Mouse (Mus musculus): ENCODE measurements at regions not wholly inside any gene's neighbourhood (a gene's known extent, or its start where the extent isn't known, plus 50 kb on each side); places are given as distances from the start of the nearest gene placed in this dataset.
"Not testable (repeated sequence)": the region's sequence is repeated elsewhere in the genome, so short reads cannot be mapped to it uniquely, and the experiment has no call there.

- not testable (repeated sequence) for H3K9ac ChIP-seq (replicated peaks; ENCODE audit: low read depth); DNase-seq (ENCODE audit: low spot score); H3K4me3 ChIP-seq (ENCODE audit: low read depth, low read length); H3K4me1 ChIP-seq (ENCODE audit: insufficient read depth, low read depth, low read length); H3K27ac ChIP-seq (ENCODE audit: low read length); H3K9me3 ChIP-seq (ENCODE audit: low read length); H3K36me3 ChIP-seq (ENCODE audit: insufficient read depth, low read length); H3K27me3 ChIP-seq (replicated peaks; ENCODE audit: insufficient read depth, low read length); H3K4me2 ChIP-seq (replicated peaks; ENCODE audit: low read depth, low read length); ATAC-seq
- WGBS: 64% methylated on average over 2 of the region's 2 CpGs
Measured at GRCm38 (mm10) chr12:3188734-3189275, 121.0 kb downstream of the Rab10 start.

DNA sequence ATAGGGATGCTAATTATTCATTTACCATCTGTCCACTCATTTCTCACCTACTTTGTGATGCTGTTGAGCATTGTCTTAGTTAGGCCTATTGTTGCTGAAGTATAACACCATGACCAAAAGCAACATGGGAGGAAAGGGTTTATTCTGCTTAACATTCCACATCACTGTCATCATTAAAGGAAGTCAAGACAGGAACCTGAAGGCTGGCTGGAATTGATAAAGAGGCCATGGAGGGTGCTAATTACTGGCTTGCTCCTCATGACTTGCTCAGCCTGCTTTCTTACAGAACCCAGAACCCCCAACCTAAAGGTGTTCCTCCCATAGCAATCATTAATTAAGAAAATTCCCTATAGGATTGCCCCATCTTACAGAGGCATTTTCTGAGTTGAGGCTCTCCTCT, 121.6 kb downstream of the Rab10 start:
- Histone ChIP-seq H3K36me3 (ENCODE audit: insufficient read depth, low read length) (no peaks in the 10 kb centered on the region), H3K27ac (ENCODE audit: low read length) (no peak overlapping the region), H3K9me3 (ENCODE audit: low read length) (no peaks in the 10 kb centered on the region), H3K4me3 (ENCODE audit: low read depth, low read length) (no peak overlapping the region), H3K9ac (replicated peaks; ENCODE audit: low read depth) (no peak overlapping the region), H3K27me3 (replicated peaks; ENCODE audit: insufficient read depth, low read length) (no peaks in the 10 kb centered on the region), H3K4me2 (replicated peaks; ENCODE audit: low read depth, low read length) (no peak overlapping the region), H3K4me1 (ENCODE audit: insufficient read depth, low read depth, low read length) (no peaks in the 10 kb centered on the region)
- ATAC-seq (no peak), DNase-seq (ENCODE audit: low spot score) (no peak)
- TF ChIP-seq CTCF (IDR thresholded peaks at IDR 0.05) (no peak), EP300 (IDR thresholded peaks at IDR 0.05) (no peak)

DNA sequence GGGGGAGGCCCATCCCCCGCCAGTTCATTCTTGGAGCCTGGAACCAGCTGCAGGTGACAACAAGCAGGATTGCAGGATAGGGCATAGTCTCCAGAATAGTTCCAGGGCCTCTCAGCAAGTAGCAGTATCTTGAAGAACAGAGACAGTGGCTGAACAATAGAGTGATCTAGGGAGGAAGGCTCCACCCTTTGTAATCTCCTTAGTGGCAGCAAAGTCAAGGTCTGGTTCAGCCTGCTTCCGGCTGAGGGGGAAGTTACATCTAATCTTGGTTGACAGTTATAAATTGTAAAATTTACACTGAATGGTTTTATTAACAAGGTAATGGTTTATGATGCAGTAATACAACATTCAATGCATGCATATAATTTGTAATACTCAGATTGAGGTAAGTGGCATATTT, 136.4 kb downstream of the Rab10 start:
- H3K9me3 ChIP-seq (ENCODE audit: low read length): no peaks in the 10 kb centered on the region
- H3K36me3 ChIP-seq (ENCODE audit: insufficient read depth, low read length): no peaks in the 10 kb centered on the region
- no peak overlapping the region for H3K27ac ChIP-seq (ENCODE audit: low read length)
- H3K27me3 ChIP-seq (replicated peaks; ENCODE audit: insufficient read depth, low read length): no peaks in the 10 kb centered on the region
- H3K4me2 ChIP-seq (replicated peaks; ENCODE audit: low read depth, low read length): no peak overlapping the region
- TF ChIP-seq EP300 (IDR thresholded peaks at IDR 0.05): no peak
- TF ChIP-seq CTCF (IDR thresholded peaks at IDR 0.05): no peak
- no peak overlapping the region for H3K4me3 ChIP-seq (ENCODE audit: low read depth, low read length)
- DNase-seq (ENCODE audit: low spot score) (no peak), ATAC-seq (no peak)
- H3K9ac ChIP-seq (replicated peaks; ENCODE audit: low read depth): no peak overlapping the region
- 77% methylated on average over 2 of the region's 2 CpGs for WGBS
- H3K4me1 ChIP-seq (ENCODE audit: insufficient read depth, low read depth, low read length): no peaks in the 10 kb centered on the region

DNA sequence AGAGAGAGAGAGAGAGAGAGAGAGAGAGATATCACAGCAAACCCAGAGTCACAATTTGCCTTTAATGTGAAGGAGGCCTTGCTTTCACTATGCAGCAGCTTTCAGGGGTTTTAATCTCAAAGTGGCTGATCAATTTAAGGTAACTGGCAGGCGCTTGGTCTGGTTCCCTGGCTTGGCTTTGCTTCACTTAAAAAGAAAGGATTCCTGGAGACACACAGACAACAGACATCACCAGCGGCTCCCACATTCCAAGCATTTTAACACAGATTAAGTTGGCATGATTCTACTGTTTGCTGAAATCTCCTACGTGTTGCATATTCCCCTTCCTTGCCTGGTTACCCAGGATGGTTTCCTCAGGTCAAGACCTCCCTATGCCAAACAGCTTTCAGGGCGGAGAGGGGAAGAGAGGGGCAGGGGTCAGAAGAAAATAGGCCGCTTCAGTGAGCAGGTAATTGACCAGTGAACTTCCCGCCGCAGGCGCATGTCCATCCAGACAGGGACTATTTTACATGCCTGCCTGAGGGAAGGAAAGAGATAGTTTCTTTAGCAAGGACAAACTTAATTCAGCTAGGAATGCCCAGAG, 140.0 kb downstream of the Rab10 start:
- ATAC-seq: not testable (repeated sequence)
- 55% methylated on average over 8 of the region's 8 CpGs for WGBS

GRCm38 (mm10) chr12:3161666-3162065, 148.1 kb downstream of the Rab10 start:
- not testable (repeated sequence) for H3K9ac ChIP-seq (replicated peaks; ENCODE audit: low read depth); H3K27ac ChIP-seq (ENCODE audit: low read length); ATAC-seq; H3K36me3 ChIP-seq (ENCODE audit: insufficient read depth, low read length); H3K27me3 ChIP-seq (replicated peaks; ENCODE audit: insufficient read depth, low read length); DNase-seq (ENCODE audit: low spot score); H3K9me3 ChIP-seq (ENCODE audit: low read length); H3K4me3 ChIP-seq (ENCODE audit: low read depth, low read length); H3K4me2 ChIP-seq (replicated peaks; ENCODE audit: low read depth, low read length); H3K4me1 ChIP-seq (ENCODE audit: insufficient read depth, low read depth, low read length)
- 63% methylated on average over 6 of the region's 6 CpGs for WGBS

More for the DNA sequence above, 140.0 kb downstream of the Rab10 start:
- not testable (repeated sequence) for H3K27ac ChIP-seq (ENCODE audit: low read length); H3K4me3 ChIP-seq (ENCODE audit: low read depth, low read length); H3K4me1 ChIP-seq (ENCODE audit: insufficient read depth, low read depth, low read length); H3K9ac ChIP-seq (replicated peaks; ENCODE audit: low read depth); H3K27me3 ChIP-seq (replicated peaks; ENCODE audit: insufficient read depth, low read length); H3K36me3 ChIP-seq (ENCODE audit: insufficient read depth, low read length); H3K9me3 ChIP-seq (ENCODE audit: low read length); DNase-seq (ENCODE audit: low spot score); H3K4me2 ChIP-seq (replicated peaks; ENCODE audit: low read depth, low read length)

GRCm38 (mm10) chr12:3158771-3159170, 151.0 kb downstream of the Rab10 start:
- not testable (repeated sequence) for H3K4me2 ChIP-seq (replicated peaks; ENCODE audit: low read depth, low read length); H3K27me3 ChIP-seq (replicated peaks; ENCODE audit: insufficient read depth, low read length); H3K9ac ChIP-seq (replicated peaks; ENCODE audit: low read depth); H3K27ac ChIP-seq (ENCODE audit: low read length); H3K36me3 ChIP-seq (ENCODE audit: insufficient read depth, low read length); H3K4me3 ChIP-seq (ENCODE audit: low read depth, low read length); ATAC-seq; H3K9me3 ChIP-seq (ENCODE audit: low read length); H3K4me1 ChIP-seq (ENCODE audit: insufficient read depth, low read depth, low read length); DNase-seq (ENCODE audit: low spot score)
- 63% methylated on average over 2 of the region's 2 CpGs for WGBS

- not testable (repeated sequence) for H3K9me3 ChIP-seq (ENCODE audit: low read length); H3K27me3 ChIP-seq (replicated peaks; ENCODE audit: insufficient read depth, low read length); H3K36me3 ChIP-seq (ENCODE audit: insufficient read depth, low read length); DNase-seq (ENCODE audit: low spot score); H3K27ac ChIP-seq (ENCODE audit: low read length); ATAC-seq; H3K4me3 ChIP-seq (ENCODE audit: low read depth, low read length); H3K9ac ChIP-seq (replicated peaks; ENCODE audit: low read depth); H3K4me1 ChIP-seq (ENCODE audit: insufficient read depth, low read depth, low read length); H3K4me2 ChIP-seq (replicated peaks; ENCODE audit: low read depth, low read length)
- 54% methylated on average over 7 of the region's 7 CpGs for WGBS
Measured at GRCm38 (mm10) chr12:3153705-3154104, 156.1 kb downstream of the Rab10 start.

DNA sequence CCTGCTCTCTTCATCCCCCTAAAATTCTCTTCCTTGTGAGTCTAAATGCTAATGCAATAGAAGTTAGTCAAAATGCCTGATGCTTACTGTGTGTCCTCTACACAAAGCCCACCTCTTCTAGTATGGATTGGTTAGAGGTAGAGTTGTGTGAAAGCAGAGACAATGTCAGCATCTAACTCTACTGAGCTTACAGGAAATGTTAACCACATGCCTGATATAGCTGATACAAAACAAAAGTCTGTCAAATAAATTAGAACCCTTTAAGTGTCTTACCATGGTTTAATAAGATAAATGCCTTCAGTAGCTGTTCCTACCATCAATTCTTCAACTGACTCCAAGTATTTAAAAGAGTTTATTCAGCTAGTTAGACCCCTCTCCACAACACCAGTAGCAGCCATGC, 177.2 kb downstream of the Rab10 start:
- not testable (repeated sequence) for H3K4me1 ChIP-seq (ENCODE audit: insufficient read depth, low read depth, low read length); H3K9me3 ChIP-seq (ENCODE audit: low read length)

GRCm38 (mm10) chr12:3131149-3131751, 178.5 kb downstream of the Rab10 start:
- H3K4me3 ChIP-seq (ENCODE audit: low read depth, low read length); H3K36me3 ChIP-seq (ENCODE audit: insufficient read depth, low read length); H3K9me3 ChIP-seq (ENCODE audit: low read length); H3K4me2 ChIP-seq (replicated peaks; ENCODE audit: low read depth, low read length); H3K9ac ChIP-seq (replicated peaks; ENCODE audit: low read depth); H3K27ac ChIP-seq (ENCODE audit: low read length); DNase-seq (ENCODE audit: low spot score); ATAC-seq; H3K27me3 ChIP-seq (replicated peaks; ENCODE audit: insufficient read depth, low read length); H3K4me1 ChIP-seq (ENCODE audit: insufficient read depth, low read depth, low read length): not testable (repeated sequence)
- 68% methylated on average over 6 of the region's 6 CpGs for WGBS

More for the DNA sequence above, 177.2 kb downstream of the Rab10 start:
- not testable (repeated sequence) for H3K4me3 ChIP-seq (ENCODE audit: low read depth, low read length); H3K27ac ChIP-seq (ENCODE audit: low read length); ATAC-seq; DNase-seq (ENCODE audit: low spot score); H3K27me3 ChIP-seq (replicated peaks; ENCODE audit: insufficient read depth, low read length); H3K9ac ChIP-seq (replicated peaks; ENCODE audit: low read depth); H3K4me2 ChIP-seq (replicated peaks; ENCODE audit: low read depth, low read length); H3K36me3 ChIP-seq (ENCODE audit: insufficient read depth, low read length)
